Mouse (Mus musculus) layer of hippocampus, adult 9-11 months (tissue): ENCODE results near the gene Acaa1b.

Experiments
- DNase-seq: peaks from one replicate; pipeline ENCODE4 v3.0.0; 2022

Gene Acaa1b

DNA sequence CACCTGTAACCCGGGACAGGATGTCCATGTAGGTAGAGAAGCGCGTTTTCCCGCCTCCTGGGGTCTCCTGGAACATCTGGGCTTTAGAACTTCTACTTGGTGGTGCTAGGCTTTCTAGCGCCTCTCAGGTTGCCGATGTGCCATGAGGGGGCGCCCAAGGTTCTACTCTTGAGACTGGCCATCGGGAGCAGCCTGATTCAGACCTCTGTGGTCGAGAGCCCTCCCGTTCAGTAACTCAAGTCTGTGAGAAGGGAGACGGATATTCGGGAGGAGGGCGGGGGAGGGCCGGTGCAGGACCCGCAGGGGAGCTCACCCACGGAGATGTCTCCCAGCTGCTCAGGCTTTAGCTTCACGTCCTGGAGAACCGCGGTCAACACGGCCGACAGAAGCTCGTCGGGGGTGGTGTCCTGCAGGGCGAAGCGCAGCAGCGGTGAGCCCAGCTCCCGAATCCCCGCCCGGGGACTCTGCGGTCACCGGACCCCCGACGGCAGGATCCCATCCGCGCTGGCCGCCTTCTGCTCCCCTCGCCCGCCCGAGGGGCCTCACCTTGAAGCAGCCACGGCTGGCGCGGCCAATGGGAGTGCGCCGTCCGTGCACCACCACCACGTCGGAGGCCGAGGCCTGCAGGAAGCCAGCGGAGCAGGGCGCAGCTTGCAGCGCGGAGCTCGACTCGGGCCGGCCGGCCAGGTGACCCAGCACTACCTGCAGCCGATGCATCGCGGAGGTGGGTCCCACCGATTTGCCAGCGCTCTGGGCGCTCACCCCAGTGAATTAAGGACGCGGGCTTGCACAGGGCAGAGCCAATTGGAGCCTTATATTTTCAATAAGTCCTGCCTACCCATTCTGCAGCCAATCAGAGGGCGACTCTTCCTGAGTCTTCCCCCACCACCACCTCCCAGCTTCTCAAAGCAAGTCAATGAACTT is at the start of gene Acaa1b:
Gene Acaa1b (minus strand): TSS at position 816 of the 924 bp plus-strand sequence.
- DNase-seq = peak; percentile 44

- no peak for DNase-seq
These were observed 49.8 kb upstream of the Acaa1b start for GRCm38 (mm10) chr9:119206666-119207065.

DNA sequence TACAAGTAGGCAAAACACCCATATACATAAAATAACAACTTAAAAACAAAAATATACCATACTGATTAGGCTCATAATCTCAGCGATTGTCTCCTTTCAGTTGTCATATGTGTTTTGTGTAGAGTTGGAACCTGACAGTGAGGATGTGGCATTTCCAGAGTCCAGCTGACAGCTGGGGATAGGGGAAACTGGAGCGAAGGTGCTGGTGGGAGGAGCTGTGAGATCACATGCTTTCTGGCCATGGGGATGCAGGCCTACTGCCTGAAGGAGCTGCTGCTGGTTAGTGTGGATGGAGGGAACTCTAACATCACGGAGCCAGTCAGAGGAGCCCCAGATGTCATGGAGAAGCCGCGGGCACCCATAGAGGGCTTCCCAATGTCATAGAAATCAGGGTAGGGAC is 48.9 kb upstream of the Acaa1b start:
- DNase-seq = no peak

- DNase-seq = no peak
These were observed 46.7 kb upstream of the Acaa1b start for GRCm38 (mm10) chr9:119203617-119204016.

GRCm38 (mm10) chr9:119201653-119202052 is 44.8 kb upstream of the Acaa1b start:
- no peak for DNase-seq

DNA sequence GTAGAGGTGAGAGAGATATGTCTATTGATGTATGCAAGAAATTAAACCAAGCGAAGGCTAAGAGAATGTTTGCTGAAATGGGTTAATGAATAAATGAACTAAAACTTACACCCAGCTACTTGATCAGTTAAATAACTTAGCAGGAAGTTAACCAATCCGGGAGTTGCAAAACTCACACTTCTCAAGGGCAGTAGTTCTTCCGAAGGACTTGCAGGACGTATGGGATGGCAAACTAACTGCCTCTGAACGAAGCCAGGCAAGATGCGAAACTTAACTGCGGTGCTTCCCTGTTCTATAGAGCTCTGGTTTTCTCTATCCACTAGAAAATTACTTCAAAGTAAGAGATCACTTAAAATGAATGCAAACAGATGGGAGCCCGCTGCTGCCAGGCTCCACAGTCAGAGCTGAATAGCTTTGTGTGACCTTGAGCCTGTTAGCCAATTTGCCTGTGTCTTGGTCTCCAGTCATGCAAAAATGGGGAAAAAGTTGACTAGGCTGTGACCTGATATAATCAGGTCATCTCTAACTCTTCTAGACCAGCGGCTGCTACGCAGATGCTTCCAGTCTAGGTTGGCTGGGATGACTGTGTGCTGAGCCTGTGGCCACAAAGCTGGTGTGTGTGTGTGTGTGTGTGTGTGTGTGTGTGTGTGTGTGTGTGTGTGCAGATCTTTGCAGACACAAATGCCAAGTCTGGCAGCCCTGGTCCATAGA is 42.4 kb upstream of the Acaa1b start:
- DNase-seq = no peak

GRCm38 (mm10) chr9:119192202-119192990 is 35.5 kb upstream of the Acaa1b start:
- no peak for DNase-seq

DNA sequence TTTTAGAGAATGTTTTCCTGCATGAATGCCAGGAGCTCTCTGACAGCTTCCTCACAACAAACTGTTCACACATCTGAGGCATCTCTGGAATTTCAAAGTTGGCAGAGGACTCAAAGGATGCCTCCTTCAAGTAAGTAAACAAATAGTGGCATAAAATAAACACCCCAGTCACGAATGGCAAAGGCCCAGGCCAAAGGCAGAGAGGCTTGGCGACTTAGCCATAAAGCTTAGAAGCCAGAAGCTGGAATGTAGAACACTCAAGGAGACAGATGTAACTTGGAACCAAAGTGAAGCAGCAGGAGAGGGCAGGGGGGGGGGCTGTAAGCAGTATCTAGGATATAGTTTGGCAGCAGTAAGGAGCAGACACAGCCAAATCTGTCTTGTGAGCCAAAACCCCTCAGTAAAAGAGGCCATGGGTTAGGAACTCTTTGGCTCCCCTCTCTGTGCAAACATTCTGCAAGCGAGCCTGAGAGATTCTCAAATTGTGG is 24.4 kb upstream of the Acaa1b start:
- no peak for DNase-seq

DNA sequence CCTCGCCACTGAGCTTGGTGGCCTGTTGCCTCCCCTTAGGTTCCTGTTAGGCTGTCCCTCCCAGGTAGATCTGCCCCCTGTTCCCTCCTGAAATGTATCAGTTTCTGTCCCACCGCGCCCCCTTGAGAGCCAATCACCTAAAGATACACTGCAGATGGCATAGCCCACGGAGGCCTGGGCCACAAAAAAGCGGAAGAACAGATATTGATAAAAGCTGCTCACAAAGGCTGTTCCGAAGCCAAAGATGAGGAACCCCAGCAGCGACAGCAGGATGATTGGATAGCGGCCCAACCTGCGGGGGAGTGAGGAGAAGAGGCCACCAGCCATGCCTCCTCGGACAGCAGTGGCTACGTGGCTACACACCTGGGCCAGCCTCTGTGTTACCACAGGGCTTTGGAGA is 22.4 kb upstream of the Acaa1b start:
- no peak for DNase-seq

GRCm38 (mm10) chr9:119167608-119168007 is 10.7 kb upstream of the Acaa1b start:
- no peak for DNase-seq

DNA sequence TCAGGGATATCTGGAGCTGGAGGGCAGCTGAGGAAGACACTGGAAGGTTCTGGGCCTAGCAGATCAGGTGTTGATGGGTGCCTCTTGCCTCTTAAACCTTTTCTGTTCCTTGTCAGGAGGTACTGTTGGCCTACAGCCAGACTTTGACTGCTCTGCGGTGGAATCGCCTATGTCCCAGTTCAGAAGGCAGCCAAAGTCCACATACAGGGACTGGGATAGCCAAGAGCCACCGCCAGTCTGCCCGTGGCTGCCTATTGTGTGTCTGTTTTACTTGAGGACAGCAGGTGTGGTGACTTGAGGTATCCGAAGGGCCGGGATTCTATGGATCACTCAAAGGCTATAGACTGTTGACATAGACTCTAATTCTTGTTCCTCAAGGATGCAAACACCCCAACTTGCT is 8.7 kb upstream of the Acaa1b start:
- no peak for DNase-seq

DNA sequence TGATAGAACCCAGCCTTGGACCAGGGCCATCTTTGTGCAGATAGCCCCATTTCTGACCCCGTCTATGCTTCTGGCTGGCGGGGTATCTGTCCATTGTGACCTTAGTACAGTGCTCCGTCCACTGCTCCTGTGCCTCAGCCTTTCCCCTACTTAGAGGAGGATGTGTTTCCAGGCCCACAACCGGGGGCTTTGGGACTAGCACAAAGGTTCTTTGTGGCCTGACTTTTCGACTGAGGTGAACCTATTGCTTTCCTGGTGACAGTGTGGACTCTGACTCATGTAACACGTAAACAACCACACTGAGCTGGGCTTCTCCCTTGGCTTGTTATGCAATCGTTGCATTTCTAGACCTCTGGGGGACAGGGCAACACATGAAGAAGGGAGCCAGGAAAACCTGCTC is 7.8 kb upstream of the Acaa1b start:
- no peak for DNase-seq

GRCm38 (mm10) chr9:119160689-119161088 is 3.8 kb upstream of the Acaa1b start:
- no peak for DNase-seq

GRCm38 (mm10) chr9:119158861-119159260 is 2.0 kb upstream of the Acaa1b start, which contains the start of gene Gm47289:
Gene Gm47289, plus strand, starts transcription at chr9:119159161.
- DNase-seq = no peak

DNA sequence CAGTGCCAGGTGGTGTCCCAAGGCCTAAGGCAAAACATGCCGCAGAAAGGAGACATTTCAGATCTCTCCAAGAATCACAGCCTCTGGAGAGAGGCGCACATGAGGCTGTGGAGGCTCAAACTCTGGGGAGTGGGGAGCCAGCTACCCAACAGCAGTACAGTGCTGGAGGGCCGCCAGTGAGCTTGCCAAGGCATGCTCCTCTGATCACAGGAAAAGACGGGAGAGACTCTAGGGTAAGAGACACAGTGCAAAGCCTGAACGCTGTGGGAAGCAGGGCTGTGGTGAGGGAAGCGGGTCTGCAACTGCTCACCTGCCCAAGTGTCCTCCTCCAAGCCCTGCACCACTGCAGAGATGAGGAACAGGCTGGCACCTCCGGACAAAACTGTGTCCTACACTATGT is 1.1 kb downstream of the Acaa1b start:
- DNase-seq = no peak

GRCm38 (mm10) chr9:119155416-119155815 is 1.5 kb downstream of the Acaa1b start:
- no peak for DNase-seq

DNA sequence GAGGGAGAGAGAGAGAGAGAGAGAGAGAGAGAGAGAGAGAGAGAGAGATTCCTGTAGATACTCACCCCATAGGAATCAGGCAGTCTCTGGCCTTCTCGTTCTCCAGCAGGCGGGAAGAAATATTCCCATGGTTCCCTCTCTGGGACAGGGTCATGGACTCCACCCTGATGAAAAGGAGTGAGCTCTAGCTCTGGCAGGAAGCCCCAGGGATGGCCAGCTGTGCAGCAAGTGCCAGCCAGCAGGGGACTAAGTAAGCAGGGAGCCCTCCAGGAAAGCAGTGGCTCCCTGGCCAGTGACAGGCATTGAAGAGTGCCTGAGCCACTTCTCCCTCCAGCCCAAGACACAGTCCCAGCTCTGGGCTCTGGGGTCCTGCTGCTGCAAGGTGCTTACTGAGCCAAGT is 5.1 kb downstream of the Acaa1b start:
- DNase-seq = no peak

- DNase-seq = no peak
These were observed 7.3 kb downstream of the Acaa1b start for GRCm38 (mm10) chr9:119149601-119150000.

DNA sequence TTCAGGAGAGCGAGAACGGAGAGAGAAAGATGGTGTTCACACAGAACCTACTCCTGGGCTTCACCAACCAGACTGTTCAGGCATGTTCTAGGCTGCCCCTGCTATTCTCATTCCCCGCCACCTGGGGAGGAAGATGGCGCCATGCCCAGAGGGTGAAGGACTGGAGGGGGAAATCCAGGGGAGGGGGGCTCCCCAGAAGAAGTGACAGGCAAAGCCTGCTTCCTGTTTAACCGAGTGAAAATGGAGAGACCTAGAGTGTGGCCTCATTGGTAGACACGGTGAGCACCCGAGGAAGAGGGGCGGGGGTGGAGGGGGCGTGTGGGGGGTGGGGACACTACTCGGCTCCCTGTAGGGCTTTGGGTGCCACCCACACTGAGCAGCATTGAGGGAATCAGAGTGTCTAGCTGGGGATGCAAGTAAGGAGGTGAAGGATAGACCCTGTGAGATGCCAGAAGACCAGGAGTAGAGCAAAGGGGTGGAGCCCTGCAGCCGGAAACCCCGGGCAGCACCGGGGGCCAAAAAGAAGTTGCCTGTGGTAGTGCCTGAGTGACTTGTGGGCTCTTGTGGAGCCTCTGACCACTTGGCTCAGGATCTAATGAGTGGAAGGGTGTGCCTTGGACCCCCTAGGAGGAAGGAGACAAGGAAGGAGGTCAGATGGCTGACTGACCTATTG is 10.7 kb downstream of the Acaa1b start:
- DNase-seq = no peak

- DNase-seq = no peak
These were observed 11.3 kb downstream of the Acaa1b start for GRCm38 (mm10) chr9:119145638-119146037.

DNA sequence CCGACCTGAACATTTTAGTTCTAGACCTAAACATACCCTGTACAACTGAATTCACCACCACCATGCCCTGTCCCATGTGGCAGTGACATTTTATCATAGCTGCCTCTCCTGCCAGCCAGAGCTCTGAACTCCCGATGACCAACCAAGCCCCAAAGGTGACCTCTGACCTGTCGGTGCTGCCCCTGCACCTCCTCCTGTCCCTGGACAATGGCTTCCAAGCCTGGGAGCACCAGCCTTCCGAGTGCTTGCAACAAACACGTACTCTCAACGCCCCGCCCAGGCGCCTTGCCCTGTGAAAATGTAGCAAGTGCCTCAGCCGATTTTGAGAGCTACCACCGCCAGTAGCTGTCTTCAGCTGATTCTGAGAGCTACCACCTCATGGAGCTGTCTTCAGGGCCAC is 11.8 kb downstream of the Acaa1b start:
- DNase-seq = no peak

DNA sequence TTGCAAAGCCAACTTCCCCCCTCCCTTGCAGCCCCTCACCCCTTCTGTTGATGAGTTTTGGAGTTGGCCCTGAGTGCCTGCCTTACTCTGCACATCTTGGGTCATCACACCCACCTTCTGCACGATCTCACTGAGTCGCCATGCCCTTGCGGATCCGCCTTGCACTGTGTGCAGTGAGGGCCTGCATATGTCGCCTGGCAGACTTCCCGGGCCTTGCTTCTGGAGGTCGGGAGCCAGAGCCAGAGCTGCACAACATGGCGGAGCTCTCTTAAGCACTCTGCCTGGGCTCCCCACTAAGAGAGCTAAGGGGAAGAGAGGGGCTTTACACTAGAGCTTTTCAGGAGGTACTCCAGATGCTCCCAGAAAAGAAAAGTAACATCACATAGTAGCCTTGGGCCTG is 12.2 kb downstream of the Acaa1b start:
- DNase-seq = no peak

DNA sequence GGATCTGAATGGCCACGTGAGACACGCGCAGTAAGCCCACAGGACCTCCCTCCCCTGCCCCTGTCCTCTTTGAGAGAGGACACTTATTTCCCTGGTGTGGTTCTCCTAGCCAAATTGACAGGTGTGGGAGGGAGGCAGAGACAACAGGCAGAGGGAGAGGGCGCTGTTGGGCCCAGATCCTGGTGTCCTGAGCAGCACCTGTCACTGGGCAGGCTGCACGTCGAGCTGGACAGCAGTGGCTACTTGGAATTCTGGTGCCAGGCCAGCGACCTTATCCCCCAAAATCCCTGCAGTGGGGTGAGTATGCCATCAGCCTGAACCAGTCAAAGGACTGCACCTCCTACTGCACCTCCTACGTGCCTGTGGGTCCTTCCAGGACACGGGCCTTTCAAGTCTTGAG is 13.5 kb downstream of the Acaa1b start:
- DNase-seq = no peak
